Mouse (Mus musculus) liver, postnatal 0 days (tissue): ENCODE data around the gene Fcgr4. TPM values are rescaled to one million over a fixed set of nuclear protein-coding genes. Genes with fewer than 3 reads are reported as not detected.

Experiments
- ATAC-seq: fragments of 200-750 bp; cut with Nextera tagmentation; 2 replicates; pipeline ENCODE4 v1.8.0; 2017; ENCODE audit warnings: mild to moderate bottlenecking, moderate library complexity
- DNase-seq: peaks from one replicate; pipeline ENCODE4 v3.0.0-alpha.2; 2016
- H3K27ac ChIP-seq: fragments of 300-500 bp; sonication (generic); 2 replicates; pipeline ENCODE4 v1.5.1; 2014; ENCODE audit warnings: antibody characterized with exemption, moderate library complexity, mild to moderate bottlenecking, low read depth
- H3K27me3 ChIP-seq: fragments of 300-500 bp; sonication (generic); 2 replicates; pipeline ENCODE4 v1.6.1; 2014; ENCODE audit warnings: low read length, control low read depth, mixed read lengths; ENCODE audit not compliant: insufficient read depth
- H3K36me3 ChIP-seq: fragments of 300-500 bp; sonication (generic); replicated peaks from 2 replicates; pipeline ENCODE4 v1.6.1; 2014; ENCODE audit warnings: mild to moderate bottlenecking, control low read depth, low read length, moderate library complexity, mixed read lengths; ENCODE audit not compliant: insufficient read depth
- H3K4me1 ChIP-seq: fragments of 300-500 bp; sonication (generic); 2 replicates; pipeline ENCODE4 v1.6.1; 2014; ENCODE audit warnings: antibody characterized with exemption, mild to moderate bottlenecking, control low read depth; ENCODE audit not compliant: insufficient read depth
- H3K4me2 ChIP-seq: fragments of 300-500 bp; sonication (generic); 2 replicates; pipeline ENCODE4 v1.6.1; 2014; ENCODE audit warnings: low read depth, mild to moderate bottlenecking, low read length, moderate library complexity, mixed read lengths
- H3K4me3 ChIP-seq: fragments of 300-500 bp; sonication (generic); 2 replicates; pipeline ENCODE4 v1.5.1; 2014; ENCODE audit warnings: low read depth, low read length
- H3K9ac ChIP-seq: fragments of 300-500 bp; sonication (generic); replicated peaks from 2 replicates; pipeline ENCODE4 v1.6.1; 2014; ENCODE audit warnings: mild to moderate bottlenecking, moderate library complexity
- H3K9me3 ChIP-seq: fragments of 300-500 bp; sonication (generic); 2 replicates; pipeline ENCODE4 v1.6.1; 2016; ENCODE audit warnings: mild to moderate bottlenecking, control low read depth, low read length, mixed read lengths
- CTCF ChIP-seq: sonication (generic); IDR thresholded peaks from 2 replicates; pipeline ENCODE4 v1.5.1; 2016; ENCODE audit warnings: antibody characterized with exemption, low read depth
- EP300 ChIP-seq: IDR thresholded peaks from 2 replicates; pipeline ENCODE4 v1.6.1; 2016; ENCODE audit warnings: antibody characterized with exemption, low read depth, mild to moderate bottlenecking
- WGBS: fragments of 180-500 bp; shearing (Covaris S2); extraction: QIAGEN DNeasy Blood & Tissue Kit; methylation state at CpG from one replicate; pipeline ENCODE4 v1.1.7; 2014; ENCODE audit not compliant: insufficient replicate concordance; 5-methylcytosine and 5-hydroxymethylcytosine counted together
- polyA plus RNA-seq: library from polyadenylated mRNA; unstranded; fragments of >200 nt; fragmentation: Nextera tagmentation; extraction: Ambion mirVana; gene quantifications from 2 replicates; pipeline ENCODE4 v1.2.1, GENCODE M21; 2015

The Fcgr4 gene
- polyA plus RNA-seq, 1 experiment from 2014 or later = 9.4 TPM

GRCm38 (mm10) chr1:170985092-170985491 is 33.6 kb upstream of the Fcgr4 start:
- Histone ChIP-seq H3K27ac (no peak overlapping the region), H3K9me3 (no peaks in the 10 kb centered on the region), H3K27me3 (no peaks in the 10 kb centered on the region), H3K9ac (no peak overlapping the region), H3K4me2 (no peak overlapping the region), H3K4me1 (no peaks in the 10 kb centered on the region), H3K4me3 (no peak overlapping the region), H3K36me3 (no peaks in the 10 kb centered on the region)
- TF ChIP-seq EP300 = no peak
- TF ChIP-seq CTCF = no peak
- DNase-seq (no peak), ATAC-seq (no peak)
- 58% methylated on average over 3 of the region's 3 CpGs for WGBS

GRCm38 (mm10) chr1:170985861-170986260 is 32.9 kb upstream of the Fcgr4 start:
- TF ChIP-seq EP300 (no peak), CTCF (no peak)
- Histone ChIP-seq H3K9ac (no peak overlapping the region), H3K27me3 (no peaks in the 10 kb centered on the region), H3K4me1 (no peaks in the 10 kb centered on the region), H3K36me3 (no peaks in the 10 kb centered on the region), H3K4me3 (no peak overlapping the region), H3K9me3 (no peaks in the 10 kb centered on the region), H3K27ac (no peak overlapping the region), H3K4me2 (no peak overlapping the region)
- 81% methylated on average over 5 of the region's 5 CpGs for WGBS
- ATAC-seq (no peak), DNase-seq (no peak)

- Histone ChIP-seq H3K27me3 (no peaks in the 10 kb centered on the region), H3K36me3 (no peaks in the 10 kb centered on the region), H3K4me2 (no peak overlapping the region), H3K27ac (no peak overlapping the region), H3K4me3 (no peak overlapping the region), H3K9me3 (no peaks in the 10 kb centered on the region), H3K4me1 (no peaks in the 10 kb centered on the region; the same call in 1 of the 2 replicates), H3K9ac (no peak overlapping the region)
- DNase-seq (no peak), ATAC-seq (no peak)
- WGBS = 67% methylated on average over 9 of the region's 9 CpGs
- TF ChIP-seq EP300 (no peak), CTCF (no peak)
Observed at GRCm38 (mm10) chr1:170989656-170990055, 29.1 kb upstream of the Fcgr4 start.

- DNase-seq (peak; percentile 39), ATAC-seq (no peak)
- TF ChIP-seq CTCF = peak; percentile 86
- no peak for TF ChIP-seq EP300
- no peaks in the 10 kb centered on the region for H3K9me3 ChIP-seq
- no peak overlapping the region for H3K4me3 ChIP-seq
- no peaks in the 10 kb centered on the region for H3K27me3 ChIP-seq
- no peaks in the 10 kb centered on the region for H3K36me3 ChIP-seq
- no peak overlapping the region for H3K4me2 ChIP-seq
- no peak overlapping the region for H3K9ac ChIP-seq
- H3K27ac ChIP-seq = no peak overlapping the region
- H3K4me1 ChIP-seq = no peaks in the 10 kb centered on the region; the same call in 1 of the 2 replicates
- 42% methylated on average over 5 of the region's 5 CpGs for WGBS
Observed at GRCm38 (mm10) chr1:170992550-170992949, 26.2 kb upstream of the Fcgr4 start.

GRCm38 (mm10) chr1:170996034-170996433 is 22.7 kb upstream of the Fcgr4 start:
- Histone ChIP-seq H3K27me3 (no peaks in the 10 kb centered on the region), H3K9me3 (no peaks in the 10 kb centered on the region), H3K4me1 (peaks cover 4% of the 10 kb centered on the region), H3K36me3 (no peaks in the 10 kb centered on the region), H3K4me3 (no peak overlapping the region), H3K27ac (no peak overlapping the region), H3K4me2 (no peak overlapping the region), H3K9ac (no peak overlapping the region)
- TF ChIP-seq CTCF = no peak
- DNase-seq (no peak), ATAC-seq (no peak)
- whole genome bisulfite sequencing = 58% methylated on average over 3 of the region's 3 CpGs

- Histone ChIP-seq H3K27me3 (no peaks in the 10 kb centered on the region), H3K4me1 (peaks cover 4% of the 10 kb centered on the region), H3K9ac (no peak overlapping the region), H3K4me3 (no peak overlapping the region), H3K36me3 (no peaks in the 10 kb centered on the region), H3K9me3 (no peaks in the 10 kb centered on the region), H3K4me2 (no peak overlapping the region), H3K27ac (no peak overlapping the region)
- DNase-seq (peak; percentile 68), ATAC-seq (no peak)
- 19% methylated on average over 3 of the region's 3 CpGs for WGBS
- TF ChIP-seq CTCF (peak; percentile 88), EP300 (no peak)
Observed at GRCm38 (mm10) chr1:170996753-170997152, 22.0 kb upstream of the Fcgr4 start.
